Mouse (Mus musculus) brain, embryonic 14.5 days (tissue): Measurements from ENCODE around the gene Vnn1.

Experiments used
- CTCF ChIP-seq: fragments of 200-500 bp; IDR thresholded peaks from 2 replicates; pipeline ENCODE4 v1.5.1; 2012; ENCODE audit warnings: inconsistent platforms, mild to moderate bottlenecking, moderate library complexity, borderline replicate concordance; ENCODE audit not compliant: insufficient read depth, insufficient read length; ENCODE audit errors: extremely low read depth
- POLR2A ChIP-seq: fragments of 200-500 bp; IDR thresholded peaks from 2 replicates; pipeline ENCODE4 v1.6.1; 2012; ENCODE audit warnings: mild to moderate bottlenecking, inconsistent platforms, borderline replicate concordance; ENCODE audit not compliant: poor library complexity, insufficient read depth, insufficient read length, severe bottlenecking; ENCODE audit errors: extremely low read depth

DNA sequence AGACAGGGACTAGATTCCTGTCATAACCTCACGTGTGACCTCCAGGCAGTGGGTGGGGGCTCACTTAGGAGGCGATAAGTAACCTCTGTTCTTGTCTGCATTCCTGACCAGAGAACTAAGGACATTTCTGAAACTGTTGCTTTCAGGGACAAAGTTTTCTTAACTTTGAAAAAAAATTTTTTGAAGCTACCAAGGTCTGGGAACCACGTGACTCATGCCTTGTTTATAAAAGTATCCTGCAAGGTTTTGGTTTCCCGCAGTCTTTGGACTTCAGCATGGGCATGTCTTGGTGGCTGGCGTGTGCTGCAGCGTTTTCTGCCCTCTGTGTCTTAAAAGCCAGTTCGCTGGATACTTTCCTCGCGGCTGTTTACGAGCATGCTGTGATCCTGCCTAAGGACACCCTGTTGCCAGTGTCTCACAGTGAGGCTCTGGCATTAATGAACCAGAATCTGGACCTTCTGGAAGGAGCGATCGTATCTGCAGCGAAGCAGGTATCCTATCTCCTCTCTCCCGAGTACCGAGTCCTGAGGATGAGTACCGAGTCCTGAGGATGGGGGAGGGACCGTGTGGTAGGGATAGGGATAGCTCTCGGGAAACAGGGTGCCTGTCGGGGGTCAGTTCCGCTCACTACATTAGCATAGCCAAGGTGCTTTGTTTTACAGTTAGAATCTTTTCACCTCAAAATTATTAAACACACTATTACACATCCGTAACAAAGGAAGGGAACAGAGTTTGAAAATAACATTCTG is at the start of gene Vnn1:
- TF ChIP-seq CTCF (no peak), POLR2A (no peak)
